Mouse (Mus musculus): Measurements from ENCODE around the gene 2310007B03Rik.

2310007B03Rik gene

DNA sequence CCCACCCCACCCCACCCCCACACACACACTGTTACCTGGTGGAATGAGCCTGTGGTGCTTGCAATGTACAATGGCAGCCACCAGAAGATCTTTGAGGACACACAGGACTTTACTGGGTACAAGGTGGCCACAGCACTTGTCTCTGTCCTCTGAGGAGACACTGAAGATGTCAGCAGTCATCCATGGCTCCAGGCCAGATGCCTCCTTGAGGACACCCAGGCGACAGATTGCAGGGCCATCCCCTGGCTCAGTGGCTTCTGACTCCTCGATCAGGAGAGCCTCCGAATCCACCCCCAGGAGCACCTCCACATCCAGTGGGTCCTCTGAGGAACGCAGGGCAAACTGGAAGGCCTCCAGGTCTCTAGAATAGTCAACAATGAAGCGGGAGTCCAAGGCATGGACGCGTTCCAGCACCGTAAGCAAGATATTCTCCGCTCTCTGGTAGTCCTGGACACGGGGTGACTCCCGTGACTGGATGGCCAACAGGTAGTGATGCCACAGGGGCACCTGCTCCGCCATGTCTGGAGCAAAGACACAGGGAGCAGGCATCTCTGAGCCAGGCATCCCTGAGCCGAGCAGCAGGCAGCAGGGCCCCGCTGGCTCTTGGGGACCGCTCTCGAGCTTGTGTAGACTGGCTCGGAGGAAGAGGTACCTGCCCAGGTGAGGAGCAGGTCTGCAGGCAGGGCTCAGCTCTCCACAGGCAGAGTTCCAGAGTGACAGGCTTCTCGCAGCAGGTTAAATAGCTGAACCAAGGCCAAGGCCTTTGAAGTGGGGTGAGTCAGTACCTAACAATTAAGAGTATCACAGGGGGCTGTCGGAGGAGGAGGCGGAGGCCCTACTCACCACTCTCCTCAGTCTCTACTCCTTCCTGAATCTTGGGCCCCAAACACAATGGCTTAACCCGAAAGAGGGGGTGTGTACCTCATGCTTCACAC lies 915 bp downstream of the 2310007B03Rik start:
- peak; percentile 12 for DNase-seq

DNA sequence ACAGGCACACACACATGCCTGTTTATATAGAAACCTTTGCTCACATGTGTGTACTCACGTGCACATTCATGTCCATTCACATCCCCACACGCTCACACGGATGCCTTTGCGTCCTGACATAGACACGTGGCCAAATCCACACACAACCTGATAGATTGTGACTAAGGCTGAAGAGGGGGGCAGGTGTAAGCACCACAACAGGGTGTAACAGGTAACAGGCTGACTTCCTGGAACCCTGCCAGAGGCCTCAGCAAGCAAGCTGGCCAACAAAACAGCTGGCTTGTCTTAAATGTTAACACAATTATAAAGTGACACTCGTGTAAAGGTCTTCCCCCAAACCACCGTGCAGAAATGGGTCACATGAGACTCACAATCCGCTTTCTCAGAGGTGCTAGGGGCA lies 1.8 kb downstream of the 2310007B03Rik start:
- DNase-seq, result no peak

DNA sequence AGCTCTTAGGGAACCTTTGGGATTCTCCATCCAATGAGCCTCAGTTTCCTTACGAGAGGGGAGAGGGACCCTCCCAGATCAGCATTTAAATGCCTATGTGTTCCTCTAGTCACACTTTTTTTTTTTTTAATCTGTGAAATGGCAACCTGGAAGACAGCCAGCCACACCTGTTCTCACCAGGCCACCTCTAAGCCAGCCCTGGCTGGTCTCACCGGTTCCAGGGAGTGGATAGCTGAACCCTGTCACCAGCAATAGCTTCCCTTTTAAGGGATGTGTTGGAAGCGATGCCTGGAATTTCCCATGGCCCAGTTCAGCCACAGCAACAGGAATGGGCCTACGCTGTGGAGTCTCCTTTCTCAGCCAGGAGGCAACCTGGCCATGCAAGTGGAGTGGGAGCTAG lies 3.2 kb downstream of the 2310007B03Rik start:
- DNase-seq, result no peak

DNA sequence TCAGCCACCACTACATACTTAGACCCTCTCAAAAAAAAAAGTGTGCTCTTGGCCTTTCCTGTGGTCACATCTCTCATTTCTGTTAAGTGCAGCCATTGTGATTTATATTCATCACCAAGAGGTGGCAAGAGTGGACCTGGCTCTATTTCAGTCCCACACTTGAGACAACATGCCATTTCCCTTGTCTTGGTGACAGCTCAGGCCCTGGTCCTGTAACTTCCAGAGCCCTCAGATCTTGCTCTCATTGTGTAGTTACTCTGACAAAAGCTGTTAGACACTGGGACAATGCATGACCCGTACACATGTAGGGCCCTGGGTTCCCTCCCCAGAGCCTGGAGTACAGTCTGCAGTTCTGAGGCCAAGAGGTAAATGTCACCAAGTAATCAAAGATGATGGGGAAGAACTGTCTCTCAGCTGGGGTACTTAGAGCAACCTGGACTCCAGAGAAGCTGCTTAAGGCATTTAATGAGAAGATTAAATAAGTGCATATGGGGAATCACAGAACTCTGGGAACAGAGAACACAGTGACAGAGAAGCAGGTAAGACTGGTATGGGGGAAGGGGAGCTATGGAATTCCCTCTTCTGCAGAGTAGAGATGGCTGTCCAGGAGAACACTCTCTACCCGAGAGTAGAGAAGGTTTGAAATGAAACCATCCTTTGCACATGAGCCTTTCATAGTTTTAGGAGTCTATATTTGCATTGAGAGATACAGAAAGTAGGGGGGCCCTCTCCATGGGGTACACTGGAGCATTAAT lies 9.7 kb downstream of the 2310007B03Rik start:
- DNase-seq, result no peak

DNA sequence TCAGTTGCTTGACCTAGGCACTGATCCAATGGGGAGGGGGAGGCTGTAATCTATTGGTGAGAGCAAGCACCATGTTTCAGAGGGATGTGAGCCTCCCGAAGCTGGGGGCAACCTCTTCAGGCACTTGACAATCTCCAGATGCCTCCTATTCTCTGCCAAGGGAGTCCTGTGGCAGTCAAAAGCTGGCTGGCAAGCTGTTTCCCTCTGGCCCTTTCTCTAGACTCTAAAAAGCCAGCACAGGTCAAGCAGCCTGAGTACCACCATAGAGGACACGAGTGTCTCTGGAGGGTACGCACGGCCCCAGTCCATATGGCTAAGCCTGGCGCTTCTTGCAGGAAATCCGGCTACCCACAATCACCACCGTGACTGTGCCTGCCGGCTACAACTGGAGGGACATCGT lies 16.6 kb downstream of the 2310007B03Rik start:
- DNase-seq, result no peak

DNA sequence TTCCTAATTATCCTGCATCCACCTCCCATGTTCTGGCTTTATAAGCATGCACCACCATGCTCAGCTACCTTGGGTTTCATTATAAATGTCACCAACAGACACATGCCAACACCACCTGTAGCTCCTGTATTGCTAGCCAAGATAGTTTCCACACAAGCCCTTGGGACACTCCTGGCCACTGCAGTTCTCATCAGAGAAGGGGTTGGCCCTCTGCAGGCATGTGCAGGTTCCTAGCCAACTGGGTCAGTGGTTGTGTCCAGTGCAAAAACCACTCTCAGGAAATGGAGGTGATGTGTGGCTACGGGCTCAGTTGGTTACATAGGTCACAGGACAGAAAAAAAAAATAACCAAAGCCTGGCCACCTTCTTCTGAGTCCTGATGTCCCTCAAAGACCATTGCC lies 17.9 kb downstream of the 2310007B03Rik start:
- no peak for DNase-seq

DNA sequence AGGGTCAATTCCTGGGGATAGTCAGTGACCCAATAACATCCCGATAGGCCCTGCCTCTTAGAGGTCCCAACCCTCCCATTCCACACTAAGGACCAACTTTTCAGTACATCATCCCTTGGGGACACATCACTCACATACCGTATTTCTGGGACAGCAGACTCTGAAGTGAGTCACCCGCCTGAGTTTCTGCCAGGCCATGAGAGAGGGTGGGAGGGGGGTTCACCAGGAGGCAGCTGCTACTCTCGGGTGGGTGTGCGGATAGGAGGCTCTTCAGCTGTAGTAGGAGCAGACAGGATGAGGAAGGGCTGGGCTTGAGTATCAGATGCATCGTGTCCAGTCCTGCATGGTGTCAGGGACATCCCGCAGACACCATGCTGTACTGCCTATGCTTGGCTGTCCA lies 21.0 kb downstream of the 2310007B03Rik start:
- no peak for DNase-seq

DNA sequence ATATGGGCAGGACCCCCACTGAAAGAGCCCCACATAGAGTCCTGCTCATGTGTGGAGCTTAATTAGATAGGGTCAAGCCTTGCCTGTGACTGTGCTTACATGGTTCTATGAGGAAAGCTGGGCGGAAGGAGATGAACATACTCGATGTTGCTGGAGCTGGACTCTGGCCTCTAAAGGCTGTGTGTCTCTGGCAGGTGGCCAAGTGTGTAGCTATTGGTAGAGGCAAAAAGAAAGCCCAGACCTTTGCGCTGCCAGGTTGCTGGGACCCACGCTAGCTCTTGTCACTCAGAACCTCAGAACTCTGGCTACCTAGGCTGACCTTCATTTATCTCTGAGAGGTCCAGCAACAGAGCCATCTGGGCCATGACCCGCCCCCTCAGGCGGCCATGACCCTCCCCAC lies 22.2 kb downstream of the 2310007B03Rik start:
- DNase-seq, result no peak

DNA sequence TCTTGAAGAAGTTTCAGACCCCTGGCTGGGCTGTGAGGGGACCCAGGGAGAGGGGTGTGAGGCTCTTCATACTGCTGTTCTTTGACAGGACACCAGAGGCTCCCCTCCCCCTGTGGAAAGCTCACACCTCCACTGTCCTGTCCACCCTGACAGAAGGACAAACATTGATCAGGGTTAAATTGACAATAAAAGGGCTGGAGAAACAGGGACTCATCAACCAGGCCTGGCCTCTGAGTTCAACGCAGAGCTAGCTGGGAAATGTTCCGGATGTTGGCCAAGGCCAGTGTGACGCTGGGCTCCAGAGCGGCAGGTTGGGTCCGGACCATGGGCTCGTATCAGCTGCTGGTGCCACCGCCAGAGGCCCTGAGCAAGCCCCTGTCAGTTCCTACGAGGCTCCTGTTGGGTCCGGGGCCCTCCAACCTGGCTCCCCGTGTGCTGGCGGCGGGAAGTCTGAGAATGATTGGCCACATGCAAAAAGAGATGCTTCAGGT lies 25.7 kb downstream of the 2310007B03Rik start, which contains the start of gene Agxt:
Agxt (plus strand) TSS at position 205 of the 491 bp plus-strand sequence.
- no peak for DNase-seq

DNA sequence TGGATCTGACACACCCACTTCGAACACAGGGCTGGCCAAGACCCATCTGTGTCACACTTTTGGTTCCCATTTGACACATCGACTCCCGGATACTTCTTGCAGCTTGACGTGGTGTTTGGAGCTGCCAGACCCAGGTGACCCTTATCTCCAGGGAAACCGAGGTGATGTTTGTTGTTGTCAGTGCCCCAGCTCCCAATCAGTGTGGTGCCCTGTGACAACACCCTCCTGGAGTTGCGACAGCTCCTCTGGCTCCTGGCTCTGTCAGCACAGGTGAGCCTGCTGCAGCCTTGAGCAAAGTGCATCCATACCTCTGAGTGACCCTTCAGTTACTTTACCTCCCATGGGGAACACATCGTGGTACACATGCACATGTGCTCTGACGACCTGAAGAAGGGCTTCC lies 28.1 kb downstream of the 2310007B03Rik start:
- DNase-seq, result no peak

DNA sequence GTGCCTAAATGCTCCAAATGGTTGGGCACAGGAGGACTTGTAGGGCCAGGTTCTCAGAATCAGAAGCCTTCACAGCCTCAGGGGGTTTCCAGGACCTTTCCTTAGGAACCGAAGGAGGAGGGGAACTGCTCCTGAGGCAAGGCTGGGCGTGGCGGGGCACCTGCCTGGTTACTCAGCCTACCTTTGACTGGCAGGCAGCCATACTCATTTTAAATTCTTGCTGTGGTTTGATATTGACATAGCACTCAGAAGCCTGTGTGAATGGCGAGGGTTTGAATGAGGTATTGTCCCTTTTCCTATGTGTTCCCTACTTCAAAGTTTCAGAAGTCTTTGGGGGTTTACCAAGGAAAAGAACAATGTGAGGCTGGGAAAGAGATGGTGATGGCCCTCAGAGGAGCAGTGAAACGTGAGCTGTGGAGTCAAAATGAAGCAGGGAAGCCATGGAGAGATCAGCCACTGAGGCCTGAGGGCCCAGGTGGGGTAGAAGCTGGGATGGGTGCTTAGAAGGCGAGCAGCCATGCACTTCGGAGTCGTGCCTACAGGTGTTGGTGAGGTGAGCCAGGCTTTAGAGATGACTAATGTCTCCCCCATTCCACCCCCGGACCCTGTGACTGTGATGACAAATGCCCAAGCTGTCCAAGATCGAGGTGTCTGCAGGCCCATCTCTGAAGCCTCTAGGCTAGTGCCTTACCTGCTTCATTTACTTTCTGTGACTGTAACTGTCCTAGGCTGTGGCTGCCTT lies 30.3 kb downstream of the 2310007B03Rik start:
- no peak for DNase-seq

DNA sequence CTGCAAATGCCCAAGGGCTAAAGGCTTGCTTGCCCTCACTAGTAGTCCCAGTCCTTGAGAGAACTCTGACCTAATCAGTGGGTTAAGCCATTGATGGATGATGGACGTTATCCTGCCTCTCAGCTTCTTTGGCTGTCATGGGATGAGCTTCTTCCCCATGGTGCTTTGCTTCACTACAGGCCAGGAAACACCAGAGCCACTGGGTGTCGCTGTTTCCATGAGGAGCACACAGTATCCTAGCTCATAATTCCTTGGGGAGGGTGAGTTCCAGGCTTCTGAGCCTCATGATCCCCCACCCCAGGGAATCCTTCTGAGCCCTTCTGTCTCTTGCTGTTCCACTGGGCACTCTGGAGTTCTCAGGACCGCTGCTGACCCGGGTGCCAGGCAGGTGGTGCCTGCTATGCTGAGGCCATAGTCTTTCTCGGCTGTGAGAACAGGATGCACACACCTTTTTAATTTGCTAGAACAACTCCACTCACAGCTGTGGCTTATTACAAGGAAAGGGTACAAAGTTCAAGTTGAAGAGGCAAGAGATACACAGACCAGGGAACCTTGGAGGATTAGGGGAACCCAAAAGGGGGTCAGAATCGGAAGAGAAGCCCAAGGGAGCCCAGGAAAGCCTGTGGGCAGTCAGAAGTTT lies 31.9 kb downstream of the 2310007B03Rik start:
- peak; percentile 30 for DNase-seq

DNA sequence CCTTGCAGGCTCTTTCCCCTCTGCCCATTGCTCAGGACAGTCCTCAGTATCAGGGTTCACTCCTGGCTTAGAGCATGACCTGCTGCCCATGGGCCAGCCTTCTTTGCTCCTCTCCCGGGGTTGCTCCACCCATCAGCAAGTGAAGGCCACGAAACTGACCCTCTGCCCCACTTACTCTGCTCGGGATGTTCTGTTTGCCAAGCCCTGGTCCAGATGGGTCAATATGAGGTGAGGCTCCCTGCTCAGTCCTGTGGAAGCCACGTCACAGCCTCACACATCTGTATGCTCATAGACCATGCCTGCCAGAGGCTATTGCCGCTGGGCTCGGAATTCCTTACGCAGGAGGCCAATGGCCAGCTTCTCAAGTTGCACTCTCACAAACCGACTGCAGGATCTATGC lies 32.5 kb downstream of the 2310007B03Rik start:
- no peak for DNase-seq

DNA sequence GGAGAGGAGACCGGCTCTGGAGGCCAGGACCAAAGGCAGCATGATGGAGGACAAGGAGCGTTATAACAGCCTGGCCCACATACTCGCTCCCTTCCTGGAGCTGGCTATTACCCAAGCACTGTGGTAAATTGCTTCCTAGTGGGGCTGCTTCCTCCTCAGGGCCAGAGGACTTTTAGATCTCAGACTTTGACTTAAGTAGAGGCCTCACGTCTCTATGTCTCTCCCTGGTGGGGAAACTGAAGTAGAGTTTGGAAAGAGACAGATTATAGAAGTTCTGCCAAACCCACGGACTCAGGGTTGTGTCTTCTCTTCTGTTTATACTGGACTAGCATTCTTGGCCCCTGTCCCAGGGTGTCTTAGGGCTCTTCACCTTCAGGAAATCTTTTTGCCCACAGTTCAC lies 35.5 kb downstream of the 2310007B03Rik start:
- DNase-seq, result no peak

DNA sequence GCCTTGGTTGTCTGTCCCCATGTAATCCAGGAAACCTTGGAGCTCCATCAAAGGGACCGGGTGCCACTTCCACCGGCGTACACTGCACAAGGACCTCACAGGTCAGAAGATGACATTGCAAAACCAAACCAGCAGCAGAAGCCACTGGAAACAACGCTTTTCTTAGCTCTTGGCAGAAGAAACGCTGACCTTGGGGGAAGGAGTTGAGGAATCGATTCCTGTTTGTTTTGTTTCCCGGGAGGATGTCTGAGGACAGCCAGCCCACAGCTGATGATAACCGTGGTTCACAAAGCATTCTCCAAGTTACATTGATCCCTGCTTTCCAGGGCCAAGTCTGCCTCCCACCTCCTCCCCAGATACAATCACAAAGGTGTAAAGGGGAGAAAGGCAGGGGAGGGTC lies 36.7 kb downstream of the 2310007B03Rik start:
- no peak for DNase-seq

DNA sequence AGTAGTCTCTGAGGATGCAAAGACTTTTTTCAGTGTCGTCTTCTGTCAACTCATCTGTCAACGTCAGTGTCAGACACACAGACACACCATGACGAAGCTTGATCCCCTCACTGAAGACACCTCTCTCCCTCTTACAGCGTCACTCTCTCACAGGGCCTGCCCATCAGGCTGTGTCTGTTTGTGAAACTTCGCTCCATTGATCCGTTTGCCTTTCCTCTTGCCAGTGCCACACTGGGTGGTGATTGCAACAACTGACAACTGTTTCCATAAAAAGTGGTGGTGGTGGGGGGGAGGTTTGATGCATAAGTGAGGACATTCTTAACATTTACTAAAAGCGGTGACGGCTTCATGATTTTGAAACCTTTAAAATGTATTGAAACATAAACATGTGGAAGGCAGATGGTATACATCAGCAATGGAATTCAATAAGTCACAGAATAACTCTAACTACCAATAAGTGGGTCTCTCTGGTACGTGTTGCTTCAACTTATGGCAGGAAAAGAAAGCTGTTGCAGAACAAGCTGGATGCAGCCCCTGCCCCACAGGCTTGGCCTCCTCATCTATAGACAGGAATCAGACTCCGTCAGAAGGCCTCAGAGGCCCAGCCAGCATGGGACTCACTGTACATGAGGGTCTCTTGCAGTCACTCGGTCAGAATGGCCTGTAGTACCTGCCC lies 37.4 kb downstream of the 2310007B03Rik start:
- no peak for DNase-seq

DNA sequence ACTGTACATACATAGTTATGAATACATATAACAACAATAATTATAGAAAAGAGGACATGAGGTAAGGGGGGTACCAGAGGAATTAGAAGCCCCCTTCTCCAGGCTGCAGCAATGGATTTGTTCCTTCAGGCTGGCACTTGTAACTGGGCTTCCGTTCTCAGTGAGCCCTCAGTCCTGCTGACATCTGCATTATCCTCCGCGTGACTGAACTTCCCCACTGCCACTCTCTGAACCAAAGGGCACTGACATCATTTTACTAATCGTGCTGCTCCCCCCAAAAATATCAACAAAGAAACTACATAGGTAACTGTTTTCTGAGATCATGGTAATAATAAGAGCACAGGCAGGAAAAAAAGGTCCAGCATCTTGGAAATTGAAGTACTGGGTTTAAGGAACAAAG lies 41.9 kb downstream of the 2310007B03Rik start:
- DNase-seq, result no peak

DNA sequence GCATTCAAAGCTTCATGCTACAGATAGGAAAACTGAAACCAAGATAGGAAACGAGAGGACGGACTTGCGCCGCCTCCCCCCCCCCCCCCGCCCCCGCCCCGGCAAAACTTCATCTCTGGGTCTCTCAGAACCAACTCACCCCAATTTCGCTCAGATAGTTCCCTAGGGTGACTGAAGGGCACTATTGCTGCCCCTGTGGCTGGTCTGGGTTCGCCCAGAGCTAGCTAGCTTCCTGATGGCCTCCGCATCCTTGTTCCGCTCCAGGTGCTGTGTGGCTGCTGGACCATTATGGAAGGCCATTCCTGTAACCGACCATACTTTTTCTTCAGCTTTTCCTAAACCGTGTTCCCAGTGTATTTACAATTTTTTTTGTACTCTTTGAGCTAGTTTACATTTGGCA lies 45.3 kb downstream of the 2310007B03Rik start:
- DNase-seq, result no peak

DNA sequence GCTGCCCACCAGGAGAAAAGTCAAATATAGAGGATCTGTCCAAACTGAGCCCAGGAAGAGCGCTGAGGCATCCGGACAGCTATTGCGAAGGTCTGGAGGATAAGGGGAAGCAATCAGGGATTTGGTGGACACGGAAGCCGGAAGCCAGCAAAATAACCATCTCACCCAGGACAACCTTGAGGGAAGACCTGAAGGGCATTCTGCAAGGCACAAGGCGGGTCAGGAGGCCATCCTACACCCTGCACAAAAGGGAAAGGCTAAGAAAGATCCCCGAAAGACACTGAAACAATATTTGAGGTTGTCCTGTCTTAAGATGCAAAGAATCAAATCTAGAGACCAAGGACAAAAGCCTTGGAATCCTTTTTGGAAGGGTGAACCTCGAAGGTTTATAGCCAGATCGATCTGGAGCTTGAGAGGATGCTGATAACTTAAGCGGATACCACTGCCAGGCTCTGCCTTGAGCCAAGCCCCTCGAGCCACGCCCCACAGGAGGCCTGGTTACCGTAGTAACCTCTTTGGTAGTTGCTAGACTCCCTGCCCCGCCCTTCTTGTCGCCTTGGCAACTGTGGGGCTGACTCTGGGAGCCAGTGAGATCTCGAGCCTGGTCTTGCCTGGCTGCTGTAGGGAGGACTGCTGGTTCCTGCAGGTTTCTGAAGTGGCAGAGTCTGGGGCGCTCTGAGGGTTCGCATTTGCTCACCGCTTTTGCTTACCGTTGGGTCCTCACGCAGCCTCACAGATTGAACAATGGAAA lies 45.9 kb downstream of the 2310007B03Rik start:
- DNase-seq, result peak; percentile 59

DNA sequence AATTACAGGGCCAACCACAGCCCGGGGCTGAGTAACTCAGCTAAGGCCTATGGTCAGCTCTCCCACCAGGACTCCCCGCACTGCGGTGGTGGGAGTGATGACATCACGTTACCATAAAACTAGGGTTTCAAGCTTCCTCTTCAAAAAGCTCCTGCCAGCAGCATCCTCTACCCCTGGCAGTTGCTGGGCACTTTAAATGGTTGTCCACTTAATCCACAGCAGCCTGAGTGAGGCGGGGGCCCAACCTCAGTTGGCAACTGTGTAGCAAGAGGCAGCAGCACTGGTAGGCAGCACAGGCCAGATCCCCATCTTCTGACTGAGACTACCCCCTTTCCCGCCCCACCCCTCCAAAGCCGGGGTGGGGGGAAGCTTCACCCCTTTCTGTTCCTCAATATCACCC lies 58.0 kb downstream of the 2310007B03Rik start:
- DNase-seq, result no peak

DNA sequence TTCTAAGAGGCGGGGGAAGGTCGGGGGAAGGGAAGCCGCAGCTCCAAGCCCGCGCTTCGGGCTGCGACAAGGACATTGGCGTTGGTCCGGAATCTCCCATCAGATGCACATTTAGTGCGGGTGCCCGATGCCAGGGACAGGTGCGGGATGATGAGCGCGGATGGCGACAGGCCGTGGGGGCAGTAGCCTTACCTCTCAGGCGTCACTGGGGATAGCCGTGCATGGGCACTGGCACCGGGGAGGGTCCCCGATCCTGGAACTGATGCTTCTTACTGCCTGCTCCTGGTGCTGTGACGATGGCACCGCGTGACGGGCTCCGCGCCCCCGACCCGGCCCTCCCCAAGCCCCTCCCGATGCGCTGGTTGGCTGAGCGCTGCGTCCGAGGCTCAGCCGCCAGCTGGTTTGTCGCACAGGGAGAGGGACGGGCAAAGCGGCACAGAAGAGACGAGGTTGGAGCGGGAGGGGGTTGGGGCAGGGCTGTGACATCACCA lies 59.1 kb downstream of the 2310007B03Rik start, which contains the start of gene Kif1a:
Kif1a (minus strand) TSS at position 381 of the 491 bp plus-strand sequence.
- peak; percentile 84 for DNase-seq
